Mouse (Mus musculus) brain, adult 2 months (tissue): ENCODE data around the gene Rin2.

Source experiments
- DNase-seq: peaks from one replicate; pipeline ENCODE4 v3.0.0; 2011; ENCODE audit warnings: low read depth, low spot score

Rin2 gene

GRCm38 (mm10) chr2:145787486-145787885, 112.5 kb downstream of the Rin2 start:
- no peak for DNase-seq

GRCm38 (mm10) chr2:145788562-145789346, 113.7 kb downstream of the Rin2 start:
- no peak for DNase-seq

- DNase-seq = no peak
Measured at GRCm38 (mm10) chr2:145793702-145794101, 118.7 kb downstream of the Rin2 start.

- DNase-seq = peak; percentile 88
Measured at GRCm38 (mm10) chr2:145794318-145794954, 119.4 kb downstream of the Rin2 start.

GRCm38 (mm10) chr2:145797851-145798250, 122.8 kb downstream of the Rin2 start:
- no peak for DNase-seq

GRCm38 (mm10) chr2:145798954-145799353, 123.9 kb downstream of the Rin2 start:
- DNase-seq = no peak

GRCm38 (mm10) chr2:145801322-145802052, 126.5 kb downstream of the Rin2 start:
- DNase-seq = no peak

GRCm38 (mm10) chr2:145802626-145803025, 127.6 kb downstream of the Rin2 start:
- DNase-seq = no peak

- no peak for DNase-seq
Measured at GRCm38 (mm10) chr2:145803822-145804342, 128.9 kb downstream of the Rin2 start.

GRCm38 (mm10) chr2:145804524-145804923, 129.5 kb downstream of the Rin2 start:
- no peak for DNase-seq

GRCm38 (mm10) chr2:145807276-145807675, 132.3 kb downstream of the Rin2 start:
- DNase-seq = no peak

GRCm38 (mm10) chr2:145808251-145808650, 133.2 kb downstream of the Rin2 start:
- DNase-seq = no peak

- no peak for DNase-seq
Measured at GRCm38 (mm10) chr2:145808667-145809066, 133.7 kb downstream of the Rin2 start.

- peak; percentile 41 for DNase-seq
Measured at GRCm38 (mm10) chr2:145810676-145811075, 135.7 kb downstream of the Rin2 start.

- peak; percentile 22 for DNase-seq
Measured at GRCm38 (mm10) chr2:145812818-145813217, 137.8 kb downstream of the Rin2 start.

GRCm38 (mm10) chr2:145817195-145817594, 142.2 kb downstream of the Rin2 start:
- DNase-seq = no peak

GRCm38 (mm10) chr2:145822013-145822782, 147.2 kb downstream of the Rin2 start:
- DNase-seq = peak; percentile 44

GRCm38 (mm10) chr2:145822783-145823729, 148.0 kb downstream of the Rin2 start:
- DNase-seq = no peak

- no peak for DNase-seq
Measured at GRCm38 (mm10) chr2:145824749-145825148, 149.7 kb downstream of the Rin2 start.

GRCm38 (mm10) chr2:145825221-145825620, 150.2 kb downstream of the Rin2 start:
- no peak for DNase-seq
